Mouse (Mus musculus) forebrain, embryonic 16.5 days (tissue): ENCODE results near the gene Gja8. TPM values are rescaled to one million over a fixed set of nuclear protein-coding genes. Genes with fewer than 3 reads are reported as not detected.

Experiments
- ATAC-seq: fragments of 200-750 bp; cut with Nextera tagmentation; 2 replicates; pipeline ENCODE4 v1.8.0; 2017; ENCODE audit warnings: mild to moderate bottlenecking, moderate library complexity
- H3K27ac ChIP-seq: fragments of 300-500 bp; sonication (generic); 2 replicates; pipeline ENCODE4 v1.5.1; 2014; ENCODE audit warnings: low read length, control low read depth
- H3K27me3 ChIP-seq: fragments of 300-500 bp; sonication (generic); replicated peaks from 2 replicates; pipeline ENCODE4 v1.6.1; 2014; ENCODE audit warnings: low read length; ENCODE audit not compliant: control insufficient read depth, insufficient read depth
- H3K36me3 ChIP-seq: fragments of 300-500 bp; sonication (generic); 2 replicates; pipeline ENCODE4 v1.6.1; 2014; ENCODE audit not compliant: control insufficient read depth, insufficient read depth
- H3K4me1 ChIP-seq: fragments of 300-500 bp; sonication (generic); replicated peaks from 2 replicates; pipeline ENCODE4 v1.6.1; 2014; ENCODE audit warnings: low read length; ENCODE audit not compliant: control insufficient read depth, insufficient read depth
- H3K4me2 ChIP-seq: fragments of 300-500 bp; sonication (generic); 2 replicates; pipeline ENCODE4 v1.6.1; 2014; ENCODE audit warnings: mild to moderate bottlenecking, low read length, control low read depth
- H3K4me3 ChIP-seq: fragments of 300-500 bp; sonication (generic); replicated peaks from 2 replicates; pipeline ENCODE4 v1.5.1; 2014; ENCODE audit warnings: mild to moderate bottlenecking, low read length, control low read depth
- H3K9ac ChIP-seq: fragments of 300-500 bp; sonication (generic); replicated peaks from 2 replicates; pipeline ENCODE4 v1.6.1; 2014; ENCODE audit warnings: low read depth, low read length, control low read depth
- H3K9me3 ChIP-seq: fragments of 300-500 bp; sonication (generic); 2 replicates; pipeline ENCODE4 v1.6.1; 2016; ENCODE audit warnings: low read length; ENCODE audit not compliant: control insufficient read depth
- WGBS: fragments of 180-500 bp; shearing (Covaris S2); extraction: QIAGEN DNeasy Blood & Tissue Kit; methylation state at CpG from one replicate; pipeline ENCODE4 v1.1.7; 2014; 5-methylcytosine and 5-hydroxymethylcytosine counted together
- polyA plus RNA-seq: library from polyadenylated mRNA; unstranded; fragments of >200 nt; fragmentation: Nextera tagmentation; extraction: Ambion mirVana; gene quantifications from 2 replicates; pipeline ENCODE4 v1.2.1, GENCODE M21; 2015

Gene Gja8
- not detected in 2 replicates for polyA plus RNA-seq

- WGBS: 74% methylated on average over 6 of the region's 6 CpGs
- H3K4me2 ChIP-seq: no peak within 1 kb of the TSS
- H3K9ac ChIP-seq: no peak within 1 kb of the TSS
- no peaks in the 10 kb centered on the region for H3K36me3 ChIP-seq
- no peak for ATAC-seq
- H3K27ac ChIP-seq: no peak within 1 kb of the TSS
- H3K9me3 ChIP-seq: no peaks in the 10 kb centered on the region
- no peaks in the 10 kb centered on the region for H3K27me3 ChIP-seq
- peaks cover 2% of the 10 kb centered on the region for H3K4me1 ChIP-seq
- no peak within 1 kb of the TSS for H3K4me3 ChIP-seq
Measured at GRCm38 (mm10) chr3:96925920-96926319, at the start of gene Gja8. TSS of gene Gja8 (minus strand) at chr3:96926020.

GRCm38 (mm10) chr3:96974467-96974866 is 48.6 kb upstream of the Gja8 start:
- no peak for ATAC-seq
- H3K9ac ChIP-seq: no peak overlapping the region
- H3K4me2 ChIP-seq: no peak overlapping the region
- H3K27ac ChIP-seq: no peak overlapping the region
- no peaks in the 10 kb centered on the region for H3K27me3 ChIP-seq
- no peaks in the 10 kb centered on the region for H3K36me3 ChIP-seq
- H3K4me1 ChIP-seq: no peaks in the 10 kb centered on the region
- H3K9me3 ChIP-seq: no peaks in the 10 kb centered on the region
- 91% methylated on average over 7 of the region's 7 CpGs for WGBS
- no peak overlapping the region for H3K4me3 ChIP-seq

- Histone ChIP-seq H3K4me1 (no peaks in the 10 kb centered on the region), H3K27ac (no peak overlapping the region), H3K4me3 (no peak overlapping the region), H3K36me3 (no peaks in the 10 kb centered on the region), H3K9me3 (no peaks in the 10 kb centered on the region), H3K9ac (no peak overlapping the region), H3K4me2 (no peak overlapping the region), H3K27me3 (no peaks in the 10 kb centered on the region)
- ATAC-seq: no peak
- 75% methylated on average over 7 of the region's 7 CpGs for WGBS
Measured at GRCm38 (mm10) chr3:96970986-96971385, 45.2 kb upstream of the Gja8 start.

GRCm38 (mm10) chr3:96963088-96964034 is 37.5 kb upstream of the Gja8 start:
- Histone ChIP-seq H3K4me2 (no peak overlapping the region), H3K27me3 (no peaks in the 10 kb centered on the region), H3K9ac (no peak overlapping the region), H3K4me3 (no peak overlapping the region), H3K27ac (no peak overlapping the region; the same call in 1 of the 2 replicates), H3K4me1 (peaks cover 4% of the 10 kb centered on the region), H3K9me3 (no peaks in the 10 kb centered on the region), H3K36me3 (no peaks in the 10 kb centered on the region)
- peak; percentile 61 for ATAC-seq
- WGBS: 49% methylated on average over 12 of the region's 12 CpGs

- ATAC-seq: no peak
- Histone ChIP-seq H3K4me2 (no peak overlapping the region), H3K27me3 (no peaks in the 10 kb centered on the region), H3K4me3 (no peak overlapping the region), H3K4me1 (peaks cover 4% of the 10 kb centered on the region), H3K27ac (no peak overlapping the region), H3K36me3 (no peaks in the 10 kb centered on the region), H3K9me3 (no peaks in the 10 kb centered on the region), H3K9ac (no peak overlapping the region)
- WGBS: 58% methylated on average over 8 of the region's 8 CpGs
Measured at GRCm38 (mm10) chr3:96960597-96960996, 34.8 kb upstream of the Gja8 start.

- no peak overlapping the region for H3K9ac ChIP-seq
- WGBS: 57% methylated on average over 14 of the region's 14 CpGs
- H3K9me3 ChIP-seq: no peaks in the 10 kb centered on the region
- H3K4me1 ChIP-seq: no peaks in the 10 kb centered on the region
- no peaks in the 10 kb centered on the region for H3K27me3 ChIP-seq
- H3K4me2 ChIP-seq: no peak overlapping the region
- no peak overlapping the region for H3K27ac ChIP-seq
- H3K36me3 ChIP-seq: no peaks in the 10 kb centered on the region
- ATAC-seq: no peak
- no peak overlapping the region for H3K4me3 ChIP-seq
Measured at GRCm38 (mm10) chr3:96953489-96954233, 27.8 kb upstream of the Gja8 start.

- no peak for ATAC-seq
- 88% methylated on average over 2 of the region's 2 CpGs for WGBS
- no peak overlapping the region for H3K9ac ChIP-seq
Measured at GRCm38 (mm10) chr3:96942706-96943105, 16.9 kb upstream of the Gja8 start.

GRCm38 (mm10) chr3:96938738-96939137 is 12.9 kb upstream of the Gja8 start:
- WGBS: 10% methylated on average over 11 of the region's 11 CpGs
- ATAC-seq: peak; percentile 87
- Histone ChIP-seq H3K4me1 (peaks cover 10% of the 10 kb centered on the region), H3K4me3 (peak overlapping the region; percentile 18), H3K4me2 (peak overlapping the region; percentile 38), H3K27ac (no peak overlapping the region), H3K27me3 (no peaks in the 10 kb centered on the region), H3K36me3 (no peaks in the 10 kb centered on the region), H3K9me3 (no peaks in the 10 kb centered on the region), H3K9ac (no peak overlapping the region)

More at GRCm38 (mm10) chr3:96942706-96943105, 16.9 kb upstream of the Gja8 start:
- H3K9me3 ChIP-seq: no peaks in the 10 kb centered on the region
- no peaks in the 10 kb centered on the region for H3K36me3 ChIP-seq
- H3K27me3 ChIP-seq: no peaks in the 10 kb centered on the region
- H3K4me2 ChIP-seq: no peak overlapping the region
- H3K4me3 ChIP-seq: no peak overlapping the region
- H3K27ac ChIP-seq: no peak overlapping the region
- peaks cover 4% of the 10 kb centered on the region for H3K4me1 ChIP-seq

GRCm38 (mm10) chr3:96937606-96938005 is 11.8 kb upstream of the Gja8 start:
- Histone ChIP-seq H3K4me3 (no peak overlapping the region), H3K36me3 (no peaks in the 10 kb centered on the region), H3K9ac (no peak overlapping the region), H3K4me2 (no peak overlapping the region), H3K27me3 (no peaks in the 10 kb centered on the region), H3K27ac (no peak overlapping the region), H3K9me3 (no peaks in the 10 kb centered on the region), H3K4me1 (peaks cover 10% of the 10 kb centered on the region)
- peak; percentile 79 for ATAC-seq
- 12% methylated on average over 5 of the region's 5 CpGs for WGBS
